Mouse (Mus musculus): Measurements from ENCODE around the gene Ppp1r32. TPM values are rescaled to one million over a fixed set of nuclear protein-coding genes. Genes with fewer than 3 reads are reported as not detected.

Gene Ppp1r32
- polyA plus RNA-seq, 1 experiment from 2014 or later: 0.17 TPM

DNA sequence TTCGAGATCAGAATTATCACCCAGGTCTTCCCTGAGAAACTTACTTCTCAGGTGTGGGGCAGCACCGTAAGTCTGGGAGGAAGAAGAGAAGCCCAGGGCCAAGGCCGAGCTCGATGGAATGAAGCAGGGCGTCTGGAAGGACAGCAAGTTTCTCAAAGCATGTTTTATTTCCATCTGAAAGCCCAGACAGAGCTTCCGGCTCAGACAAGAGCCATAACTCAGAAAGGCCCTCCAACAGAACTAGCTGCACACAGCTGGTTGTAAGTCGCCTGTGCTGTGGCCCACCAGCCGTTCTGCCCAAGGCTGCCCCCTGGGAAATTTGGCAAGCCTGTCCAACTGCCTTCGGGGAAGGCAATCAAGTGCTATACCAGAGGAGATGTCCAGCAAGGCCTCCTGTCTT is 55.3 kb downstream of the Ppp1r32 start:
- no peak overlapping the region for H3K27ac ChIP-seq (ENCODE audit: low read length)
- no peak overlapping the region for H3K4me3 ChIP-seq (ENCODE audit: low read depth, low read length)
- no peaks in the 10 kb centered on the region for H3K36me3 ChIP-seq (ENCODE audit: control insufficient read depth, insufficient read depth, low read length)
- H3K4me1 ChIP-seq (ENCODE audit: control insufficient read depth, insufficient read depth, low read length): peaks cover 33% of the 10 kb centered on the region; the same call in 1 of the 2 replicates
- no peaks in the 10 kb centered on the region for H3K9me3 ChIP-seq (ENCODE audit: control insufficient read depth, low read depth, low read length)
- H3K27me3 ChIP-seq (ENCODE audit: control insufficient read depth, insufficient read depth, low read length): no peaks in the 10 kb centered on the region
- WGBS: 49% methylated on average over 9 of the region's 9 CpGs
- no peak for ATAC-seq (ENCODE audit: insufficient number of reproducible peaks, insufficient read depth, low FRiP score, low read depth)
- H3K4me2 ChIP-seq (replicated peaks; ENCODE audit: low read depth, low read length): no peak overlapping the region
- H3K9ac ChIP-seq (replicated peaks; ENCODE audit: low read depth, low read length): no peak overlapping the region

DNA sequence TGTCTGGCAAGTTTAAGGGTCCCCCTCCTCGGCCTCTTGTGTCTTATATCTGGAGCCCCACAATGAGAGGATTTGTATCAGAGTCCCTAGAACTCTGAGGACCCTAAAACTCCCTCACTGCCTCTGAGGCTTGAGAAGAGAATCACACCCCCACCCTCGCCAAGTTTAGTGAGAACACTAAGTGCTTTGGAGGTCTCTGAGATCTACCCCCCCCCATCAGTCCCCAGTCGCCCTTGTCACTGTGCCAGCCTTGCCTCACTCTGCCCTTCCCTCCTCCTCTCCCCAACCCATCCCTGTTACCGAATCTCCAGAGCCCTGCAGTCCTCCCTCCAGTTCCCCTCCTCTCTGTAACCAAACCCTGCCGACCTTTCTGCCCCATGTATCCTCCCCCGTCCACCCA is 55.9 kb downstream of the Ppp1r32 start:
- Histone ChIP-seq H3K9me3 (ENCODE audit: control insufficient read depth, low read depth, low read length) (no peaks in the 10 kb centered on the region), H3K27ac (ENCODE audit: low read length) (no peak overlapping the region), H3K4me1 (ENCODE audit: control insufficient read depth, insufficient read depth, low read length) (peaks cover 37% of the 10 kb centered on the region; the same call in 1 of the 2 replicates), H3K9ac (replicated peaks; ENCODE audit: low read depth, low read length) (no peak overlapping the region), H3K4me3 (ENCODE audit: low read depth, low read length) (no peak overlapping the region), H3K4me2 (replicated peaks; ENCODE audit: low read depth, low read length) (no peak overlapping the region), H3K27me3 (ENCODE audit: control insufficient read depth, insufficient read depth, low read length) (no peaks in the 10 kb centered on the region), H3K36me3 (ENCODE audit: control insufficient read depth, insufficient read depth, low read length) (no peaks in the 10 kb centered on the region)
- ATAC-seq (ENCODE audit: insufficient number of reproducible peaks, insufficient read depth, low FRiP score, low read depth): no peak
- WGBS: 35% methylated on average over 6 of the region's 6 CpGs

DNA sequence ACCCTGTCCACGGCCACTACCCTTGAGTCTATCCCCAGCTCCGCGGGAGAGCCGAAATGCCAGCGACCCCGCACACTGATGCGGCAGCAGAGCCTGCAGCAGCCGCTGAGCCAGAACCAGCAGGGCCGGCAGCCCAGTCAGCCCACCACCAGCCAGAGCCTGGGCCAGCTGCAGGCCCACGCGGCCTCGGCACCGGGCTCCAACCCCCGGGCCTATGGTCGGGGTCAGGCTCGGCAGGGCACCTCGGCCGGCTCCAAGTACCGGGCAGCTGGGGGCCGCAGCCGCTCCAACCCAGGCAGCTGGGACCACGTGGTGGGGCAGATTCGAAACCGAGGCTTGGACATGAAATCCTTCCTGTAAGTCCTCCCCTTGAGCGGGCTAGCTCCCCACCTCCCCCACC is 56.4 kb downstream of the Ppp1r32 start:
- H3K4me2 ChIP-seq (replicated peaks; ENCODE audit: low read depth, low read length): no peak overlapping the region
- ATAC-seq (ENCODE audit: insufficient number of reproducible peaks, insufficient read depth, low FRiP score, low read depth): no peak
- no peaks in the 10 kb centered on the region for H3K9me3 ChIP-seq (ENCODE audit: control insufficient read depth, low read depth, low read length)
- no peak overlapping the region for H3K27ac ChIP-seq (ENCODE audit: low read length)
- H3K36me3 ChIP-seq (ENCODE audit: control insufficient read depth, insufficient read depth, low read length): no peaks in the 10 kb centered on the region
- no peak overlapping the region for H3K4me3 ChIP-seq (ENCODE audit: low read depth, low read length)
- peaks cover 39% of the 10 kb centered on the region; the same call in 1 of the 2 replicates for H3K4me1 ChIP-seq (ENCODE audit: control insufficient read depth, insufficient read depth, low read length)
- WGBS: 56% methylated on average over 25 of the region's 25 CpGs
- H3K27me3 ChIP-seq (ENCODE audit: control insufficient read depth, insufficient read depth, low read length): no peaks in the 10 kb centered on the region
- no peak overlapping the region for H3K9ac ChIP-seq (replicated peaks; ENCODE audit: low read depth, low read length)

DNA sequence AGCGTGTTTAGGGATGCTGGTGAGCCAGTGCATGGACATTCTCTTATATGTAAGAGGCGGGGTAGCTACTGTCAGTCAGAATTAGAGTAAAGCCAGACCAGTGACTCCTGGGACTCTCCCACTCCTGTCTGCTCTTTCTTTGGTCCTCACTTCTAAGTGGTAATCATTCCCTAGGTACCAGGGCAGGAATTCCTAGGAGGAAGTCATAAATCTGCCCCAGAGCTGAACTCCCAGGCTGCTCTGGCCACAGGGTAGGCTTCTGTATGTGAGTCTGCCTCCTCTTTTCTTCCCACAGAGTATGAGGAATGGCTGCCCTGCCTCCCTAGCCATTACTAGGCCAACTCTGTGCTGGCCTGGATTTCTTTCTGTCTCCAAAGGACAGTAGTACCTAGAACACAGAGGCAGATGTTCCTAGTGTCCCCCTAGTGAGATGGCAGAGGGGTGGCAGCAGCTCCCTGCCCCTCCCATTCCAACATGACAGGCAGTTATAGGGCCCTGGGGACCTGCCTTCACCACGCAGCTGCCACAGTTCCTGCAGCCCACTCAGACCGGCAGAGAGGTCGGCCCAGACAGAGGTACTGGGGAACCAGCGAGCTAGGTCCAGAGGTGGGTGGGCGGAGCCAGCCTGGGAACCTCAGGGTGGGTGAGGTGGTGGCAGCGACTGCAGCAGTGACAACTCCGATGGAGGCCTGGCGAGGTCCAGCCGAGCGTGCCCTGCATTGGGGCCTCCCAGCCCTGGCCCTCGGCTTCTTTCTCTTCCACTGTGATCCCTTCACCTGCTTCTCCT is 57.1 kb downstream of the Ppp1r32 start:
- peaks cover 38% of the 10 kb centered on the region; the same call in 1 of the 2 replicates for H3K4me1 ChIP-seq (ENCODE audit: control insufficient read depth, insufficient read depth, low read length)
- WGBS: 45% methylated on average over 13 of the region's 13 CpGs

DNA sequence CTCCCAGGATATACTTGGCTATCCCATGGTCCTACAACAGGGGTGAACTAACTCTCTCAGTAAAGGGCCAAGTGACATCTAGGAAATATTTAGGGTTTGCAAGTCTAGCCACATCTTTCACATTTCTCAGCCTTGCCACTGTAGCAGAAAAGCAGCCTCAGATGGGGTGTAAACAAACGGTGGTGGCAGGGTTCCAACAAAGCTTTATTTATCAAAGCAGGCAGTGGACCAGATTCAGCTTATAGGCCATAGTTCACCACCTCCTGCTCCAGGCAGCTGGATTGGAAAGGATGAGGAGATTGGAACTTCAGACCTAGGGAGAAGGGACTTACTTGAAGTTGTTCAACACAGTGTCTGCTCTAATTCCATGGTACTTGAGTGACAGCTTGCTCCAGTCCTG is 58.0 kb downstream of the Ppp1r32 start:
- Histone ChIP-seq H3K4me3 (ENCODE audit: low read depth, low read length) (no peak overlapping the region), H3K9ac (replicated peaks; ENCODE audit: low read depth, low read length) (no peak overlapping the region), H3K4me2 (replicated peaks; ENCODE audit: low read depth, low read length) (no peak overlapping the region), H3K4me1 (ENCODE audit: control insufficient read depth, insufficient read depth, low read length) (peaks cover 29% of the 10 kb centered on the region; the same call in 1 of the 2 replicates), H3K9me3 (ENCODE audit: control insufficient read depth, low read depth, low read length) (no peaks in the 10 kb centered on the region), H3K27ac (ENCODE audit: low read length) (no peak overlapping the region), H3K36me3 (ENCODE audit: control insufficient read depth, insufficient read depth, low read length) (no peaks in the 10 kb centered on the region), H3K27me3 (ENCODE audit: control insufficient read depth, insufficient read depth, low read length) (no peaks in the 10 kb centered on the region)
- 31% methylated on average over 1 of the region's 1 CpGs for WGBS
- ATAC-seq (ENCODE audit: insufficient number of reproducible peaks, insufficient read depth, low FRiP score, low read depth): no peak

More for the DNA sequence above, 57.1 kb downstream of the Ppp1r32 start:
- Histone ChIP-seq H3K4me3 (ENCODE audit: low read depth, low read length) (no peak overlapping the region), H3K9me3 (ENCODE audit: control insufficient read depth, low read depth, low read length) (no peaks in the 10 kb centered on the region), H3K27ac (ENCODE audit: low read length) (no peak overlapping the region), H3K27me3 (ENCODE audit: control insufficient read depth, insufficient read depth, low read length) (no peaks in the 10 kb centered on the region), H3K36me3 (ENCODE audit: control insufficient read depth, insufficient read depth, low read length) (no peaks in the 10 kb centered on the region), H3K9ac (replicated peaks; ENCODE audit: low read depth, low read length) (no peak overlapping the region), H3K4me2 (replicated peaks; ENCODE audit: low read depth, low read length) (no peak overlapping the region)
- ATAC-seq (ENCODE audit: insufficient number of reproducible peaks, insufficient read depth, low FRiP score, low read depth): no peak

Other genes with a start within 250 kb of the Ppp1r32 start
- gene Myrf, start 242.2 kb downstream of the Ppp1r32 start, polyA plus RNA-seq (2014; fragmentation: Nextera tagmentation; extraction: Ambion mirVana): 27.6 and 28.4 TPM in 2 replicates
- 2.9 and 3.5 TPM in 2 replicates for gene Dagla, start 178.1 kb downstream of the Ppp1r32 start, polyA plus RNA-seq (2014; fragmentation: Nextera tagmentation; extraction: Ambion mirVana)
- gene Syt7, start 93.8 kb downstream of the Ppp1r32 start, polyA plus RNA-seq (2014; fragmentation: Nextera tagmentation; extraction: Ambion mirVana): 1.2 and 1.6 TPM in 2 replicates
- gene Lrrc10b, start 25.5 kb downstream of the Ppp1r32 start, polyA plus RNA-seq (2014; fragmentation: Nextera tagmentation; extraction: Ambion mirVana): 0.42 and 0.66 TPM in 2 replicates
- 57.1 and 58.8 TPM in 2 replicates for gene Cpsf7, start 42.3 kb upstream of the Ppp1r32 start, polyA plus RNA-seq (2014; fragmentation: Nextera tagmentation; extraction: Ambion mirVana)
- 57.9 and 64.5 TPM in 2 replicates for gene Sdhaf2, start 43.2 kb upstream of the Ppp1r32 start, polyA plus RNA-seq (2014; fragmentation: Nextera tagmentation; extraction: Ambion mirVana)
- 52.7 and 53.8 TPM in 2 replicates for gene Tmem216, start 73.3 kb upstream of the Ppp1r32 start, polyA plus RNA-seq (2014; fragmentation: Nextera tagmentation; extraction: Ambion mirVana)
- 18.9 TPM in 2 replicates for gene Cyb561a3, start 94.2 kb upstream of the Ppp1r32 start, polyA plus RNA-seq (2014; fragmentation: Nextera tagmentation; extraction: Ambion mirVana)
- 37.0 and 38.4 TPM in 2 replicates for gene Tmem138, start 94.4 kb upstream of the Ppp1r32 start, polyA plus RNA-seq (2014; fragmentation: Nextera tagmentation; extraction: Ambion mirVana)
- 303 and 313 TPM in 2 replicates for gene Ddb1, start 122.4 kb upstream of the Ppp1r32 start, polyA plus RNA-seq (2014; fragmentation: Nextera tagmentation; extraction: Ambion mirVana)
- 17.7 and 19.2 TPM in 2 replicates for gene Tkfc, start 122.7 kb upstream of the Ppp1r32 start, polyA plus RNA-seq (2014; fragmentation: Nextera tagmentation; extraction: Ambion mirVana)
- 1.1 and 1.9 TPM in 2 replicates for gene Vwce, start 151.3 kb upstream of the Ppp1r32 start, polyA plus RNA-seq (2014; fragmentation: Nextera tagmentation; extraction: Ambion mirVana)
- gene Pga5, start 195.1 kb upstream of the Ppp1r32 start, polyA plus RNA-seq (2014; fragmentation: Nextera tagmentation; extraction: Ambion mirVana): 10.2 and 14.1 TPM in 2 replicates
- 37.5 and 40.4 TPM in 2 replicates for gene Vps37c, start 205.8 kb upstream of the Ppp1r32 start, polyA plus RNA-seq (2014; fragmentation: Nextera tagmentation; extraction: Ambion mirVana)